Mouse (Mus musculus): ENCODE measurements around the gene Plin3. TPM values are rescaled to one million over a fixed set of nuclear protein-coding genes. Genes with fewer than 3 reads are reported as not detected.

The Plin3 gene
- polyA plus RNA-seq, 1 experiment from 2014 or later = 48.4 TPM

DNA sequence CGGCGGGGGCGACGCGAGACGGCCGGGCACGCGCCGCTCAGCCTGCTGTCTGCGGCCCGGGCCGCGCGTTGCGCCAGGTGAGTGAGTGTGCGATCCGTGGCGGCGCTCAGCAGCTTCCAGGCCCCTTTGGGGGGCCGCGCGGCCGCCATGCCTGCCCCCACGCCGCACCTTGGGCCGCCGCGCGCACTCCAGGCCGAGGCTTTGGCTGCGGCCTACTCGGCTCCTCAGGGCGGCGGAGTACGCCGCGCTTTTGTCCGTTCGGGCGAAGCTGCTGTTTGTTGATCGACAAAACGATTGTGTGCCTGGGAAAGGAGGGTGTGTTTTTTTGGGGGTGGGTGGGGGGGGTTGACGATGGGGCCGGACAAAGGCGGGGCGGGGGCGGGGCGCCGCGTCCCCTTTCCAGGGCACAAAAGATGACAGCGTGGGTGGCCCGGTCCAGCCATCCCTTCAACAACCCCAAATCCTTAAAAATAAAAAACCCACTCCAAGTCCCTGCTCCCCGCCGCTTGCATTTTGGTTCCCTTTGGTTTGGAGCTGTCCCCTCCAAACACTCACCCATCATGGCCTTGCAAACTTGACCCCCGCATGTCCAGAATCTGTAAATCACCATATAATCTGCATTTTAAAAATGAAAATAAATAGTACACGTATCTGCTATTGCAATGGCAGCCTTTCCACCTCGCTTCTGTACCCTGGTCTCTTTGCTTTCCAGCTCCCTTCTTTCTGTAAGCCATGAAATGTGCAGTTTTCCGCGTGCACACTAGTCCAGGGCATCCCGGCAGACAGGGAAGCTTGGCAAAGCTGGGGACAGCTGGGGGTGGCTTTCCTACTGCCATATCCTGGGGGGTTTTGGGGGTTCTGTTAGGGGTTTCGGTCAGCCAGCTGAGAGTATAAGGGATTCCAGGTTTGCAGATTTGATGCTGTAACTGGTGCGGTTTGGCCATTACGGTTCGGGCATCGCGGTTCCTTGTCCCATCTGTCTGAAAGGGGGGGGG, 33.8 kb upstream of the Plin3 start:
- Histone ChIP-seq H3K36me3 (ENCODE audit: control insufficient read depth, insufficient read depth, low read length) (peaks cover 15% of the 10 kb centered on the region), H3K4me3 (ENCODE audit: low read depth, low read length) (peak overlapping the region; percentile 80), H3K4me1 (replicated peaks; ENCODE audit: control insufficient read depth, insufficient read depth, low read length) (peaks cover 35% of the 10 kb centered on the region), H3K9me3 (ENCODE audit: control insufficient read depth, low read length) (no peaks in the 10 kb centered on the region), H3K4me2 (peak overlapping the region; percentile 91), H3K27ac (ENCODE audit: low read depth, low read length) (peak overlapping the region; percentile 88), H3K9ac (ENCODE audit: low read depth, low read length) (peak overlapping the region; percentile 88), H3K27me3 (replicated peaks; ENCODE audit: control insufficient read depth, insufficient read depth, low read length) (no peaks in the 10 kb centered on the region)
- 4% methylated on average over 67 of the region's 67 CpGs for WGBS
- ATAC-seq (replicated peaks; ENCODE audit: low FRiP score) = peak; percentile 35
- no peak for DNase-seq (ENCODE audit: low spot score)

GRCm38 (mm10) chr17:56325450-56326152, 32.9 kb upstream of the Plin3 start, which contains the start of gene Kdm4b:
Gene Kdm4b, plus strand, starts transcription at chr17:56326062.
- Histone ChIP-seq H3K4me2 (peak within 1 kb of the TSS; percentile 91), H3K9ac (ENCODE audit: low read depth, low read length) (peak within 1 kb of the TSS; percentile 88), H3K36me3 (ENCODE audit: control insufficient read depth, insufficient read depth, low read length) (peaks cover 21% of the 10 kb centered on the region), H3K4me3 (ENCODE audit: low read depth, low read length) (peak within 1 kb of the TSS; percentile 80), H3K9me3 (ENCODE audit: control insufficient read depth, low read length) (no peaks in the 10 kb centered on the region), H3K27me3 (replicated peaks; ENCODE audit: control insufficient read depth, insufficient read depth, low read length) (no peaks in the 10 kb centered on the region), H3K4me1 (replicated peaks; ENCODE audit: control insufficient read depth, insufficient read depth, low read length) (peaks cover 35% of the 10 kb centered on the region), H3K27ac (ENCODE audit: low read depth, low read length) (peak within 1 kb of the TSS; percentile 88)
- DNase-seq (ENCODE audit: low spot score) (peak; percentile 99), ATAC-seq (replicated peaks; ENCODE audit: low FRiP score) (peak; percentile 98)
- WGBS = under 1% methylated on average over 57 of the region's 57 CpGs

GRCm38 (mm10) chr17:56324419-56324818, 31.7 kb upstream of the Plin3 start:
- H3K4me1 ChIP-seq (replicated peaks; ENCODE audit: control insufficient read depth, insufficient read depth, low read length) = peaks cover 26% of the 10 kb centered on the region
- 75% methylated on average over 3 of the region's 3 CpGs for WGBS
- no peaks in the 10 kb centered on the region for H3K9me3 ChIP-seq (ENCODE audit: control insufficient read depth, low read length)
- peak overlapping the region; percentile 63 for H3K4me2 ChIP-seq
- 0 out of 2 replicates have a peak overlapping the region, but pooled peaks have one; percentile 11 for H3K4me3 ChIP-seq (ENCODE audit: low read depth, low read length)
- no peaks in the 10 kb centered on the region for H3K27me3 ChIP-seq (replicated peaks; ENCODE audit: control insufficient read depth, insufficient read depth, low read length)
- no peak overlapping the region for H3K9ac ChIP-seq (ENCODE audit: low read depth, low read length)
- no peak for ATAC-seq (replicated peaks; ENCODE audit: low FRiP score)
- peak overlapping the region; percentile 74 for H3K27ac ChIP-seq (ENCODE audit: low read depth, low read length)
- DNase-seq (ENCODE audit: low spot score) = no peak
- H3K36me3 ChIP-seq (ENCODE audit: control insufficient read depth, insufficient read depth, low read length) = peaks cover 32% of the 10 kb centered on the region

DNA sequence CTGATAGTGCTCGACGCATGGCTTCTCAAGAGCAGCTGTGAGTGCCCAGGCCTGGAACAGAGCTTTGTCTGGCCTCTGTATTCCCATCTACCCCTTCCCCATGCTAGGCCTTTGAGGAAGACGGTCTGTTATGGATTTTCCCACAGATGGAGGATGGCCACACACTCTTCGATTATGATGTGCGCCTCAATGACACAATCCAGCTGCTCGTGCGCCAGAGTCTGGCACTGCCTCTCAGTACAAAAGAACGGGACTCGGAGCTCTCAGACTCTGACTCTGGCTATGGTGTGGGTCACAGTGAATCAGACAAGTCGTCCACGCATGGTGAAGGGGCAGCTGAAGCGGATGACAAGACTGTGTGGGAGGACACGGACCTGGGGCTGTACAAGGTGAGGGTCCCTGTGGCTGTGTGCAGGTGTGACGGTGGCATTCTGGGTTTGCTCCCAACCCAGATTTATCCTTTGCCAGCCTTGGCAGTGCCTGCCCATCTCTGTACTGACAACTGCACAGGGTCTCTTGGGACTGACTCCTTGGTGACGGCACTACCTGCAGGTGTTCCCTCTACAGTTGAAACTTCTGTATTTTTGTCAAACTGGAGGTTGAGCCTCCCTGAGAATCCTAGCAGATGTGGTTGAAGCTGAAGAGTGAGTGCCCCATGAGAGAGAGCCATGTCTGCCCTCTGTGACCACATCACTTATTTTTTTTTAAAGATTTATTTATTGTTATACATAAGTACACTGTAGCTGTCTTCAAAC, 16.7 kb upstream of the Plin3 start:
- Histone ChIP-seq H3K27me3 (replicated peaks; ENCODE audit: control insufficient read depth, insufficient read depth, low read length) (no peaks in the 10 kb centered on the region), H3K4me1 (replicated peaks; ENCODE audit: control insufficient read depth, insufficient read depth, low read length) (peaks cover 24% of the 10 kb centered on the region), H3K27ac (ENCODE audit: low read depth, low read length) (no peak overlapping the region), H3K4me3 (ENCODE audit: low read depth, low read length) (no peak overlapping the region), H3K9me3 (ENCODE audit: control insufficient read depth, low read length) (no peaks in the 10 kb centered on the region), H3K9ac (ENCODE audit: low read depth, low read length) (no peak overlapping the region), H3K36me3 (ENCODE audit: control insufficient read depth, insufficient read depth, low read length) (peaks cover 84% of the 10 kb centered on the region), H3K4me2 (no peak overlapping the region)
- no peak for DNase-seq (ENCODE audit: low spot score)
- WGBS = 91% methylated on average over 15 of the region's 15 CpGs
- ATAC-seq (replicated peaks; ENCODE audit: low FRiP score) = no peak

GRCm38 (mm10) chr17:56308088-56308487, 15.4 kb upstream of the Plin3 start:
- WGBS = 81% methylated on average over 6 of the region's 6 CpGs
- no peak overlapping the region for H3K4me2 ChIP-seq
- H3K27me3 ChIP-seq (replicated peaks; ENCODE audit: control insufficient read depth, insufficient read depth, low read length) = no peaks in the 10 kb centered on the region
- H3K4me3 ChIP-seq (ENCODE audit: low read depth, low read length) = no peak overlapping the region
- DNase-seq (ENCODE audit: low spot score) (no peak), ATAC-seq (replicated peaks; ENCODE audit: low FRiP score) (no peak)
- H3K27ac ChIP-seq (ENCODE audit: low read depth, low read length) = no peak overlapping the region
- no peaks in the 10 kb centered on the region for H3K9me3 ChIP-seq (ENCODE audit: control insufficient read depth, low read length)
- H3K4me1 ChIP-seq (replicated peaks; ENCODE audit: control insufficient read depth, insufficient read depth, low read length) = peaks cover 24% of the 10 kb centered on the region
- no peak overlapping the region for H3K9ac ChIP-seq (ENCODE audit: low read depth, low read length)
- peaks cover 75% of the 10 kb centered on the region for H3K36me3 ChIP-seq (ENCODE audit: control insufficient read depth, insufficient read depth, low read length)

DNA sequence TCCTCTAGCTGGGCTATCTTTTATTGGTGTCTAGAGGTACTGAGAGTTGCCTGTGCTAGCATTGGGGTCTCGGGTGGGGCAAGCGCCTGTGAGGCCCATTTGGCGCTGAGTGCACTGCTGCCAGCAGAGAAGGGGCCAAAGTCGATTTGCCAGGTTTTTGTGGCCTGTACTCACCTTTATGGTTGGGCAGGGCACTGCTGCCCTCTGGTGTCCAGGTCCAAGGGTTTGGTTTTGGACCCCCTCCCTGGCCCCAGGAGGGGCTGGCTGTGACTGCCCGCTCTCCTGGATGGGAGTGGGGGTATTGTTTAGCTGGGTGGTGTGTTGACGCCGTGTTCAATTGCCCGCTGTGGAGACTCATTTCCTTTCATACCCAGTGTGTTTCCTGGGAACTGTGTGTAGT, 13.2 kb upstream of the Plin3 start:
- Histone ChIP-seq H3K36me3 (ENCODE audit: control insufficient read depth, insufficient read depth, low read length) (peaks cover 55% of the 10 kb centered on the region), H3K9ac (ENCODE audit: low read depth, low read length) (peak overlapping the region; percentile 98), H3K4me3 (ENCODE audit: low read depth, low read length) (peak overlapping the region; percentile 90), H3K4me2 (peak overlapping the region; percentile 92), H3K27ac (ENCODE audit: low read depth, low read length) (no peak overlapping the region), H3K4me1 (replicated peaks; ENCODE audit: control insufficient read depth, insufficient read depth, low read length) (peaks cover 35% of the 10 kb centered on the region), H3K9me3 (ENCODE audit: control insufficient read depth, low read length) (no peaks in the 10 kb centered on the region), H3K27me3 (replicated peaks; ENCODE audit: control insufficient read depth, insufficient read depth, low read length) (no peaks in the 10 kb centered on the region)
- WGBS = 74% methylated on average over 8 of the region's 8 CpGs
- ATAC-seq (replicated peaks; ENCODE audit: low FRiP score) (no peak), DNase-seq (ENCODE audit: low spot score) (no peak)

DNA sequence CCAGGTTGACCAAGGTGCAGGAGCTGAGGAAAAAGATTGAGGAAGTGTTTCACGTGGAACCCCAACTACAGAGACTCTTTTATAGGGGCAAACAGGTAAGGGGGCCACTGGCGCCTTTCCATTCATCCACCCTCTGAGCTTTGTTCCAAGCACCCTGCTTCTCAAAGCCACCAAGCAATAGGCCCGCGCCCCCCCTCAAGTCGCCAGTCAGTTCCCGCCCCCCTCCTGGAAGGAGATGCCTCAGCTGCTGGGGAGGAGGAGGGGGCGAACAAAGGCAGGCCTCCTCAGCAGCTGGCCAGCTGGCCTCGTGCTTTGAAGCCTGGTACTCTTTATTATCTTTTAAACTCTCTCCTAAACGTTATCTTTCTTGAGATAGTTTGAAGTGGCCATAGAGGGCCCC, 12.5 kb upstream of the Plin3 start:
- Histone ChIP-seq H3K9me3 (ENCODE audit: control insufficient read depth, low read length) (no peaks in the 10 kb centered on the region), H3K36me3 (ENCODE audit: control insufficient read depth, insufficient read depth, low read length) (peaks cover 48% of the 10 kb centered on the region), H3K27ac (ENCODE audit: low read depth, low read length) (peak overlapping the region; percentile 76; the same call in 1 of the 2 replicates), H3K4me1 (replicated peaks; ENCODE audit: control insufficient read depth, insufficient read depth, low read length) (peaks cover 35% of the 10 kb centered on the region), H3K4me3 (ENCODE audit: low read depth, low read length) (peak overlapping the region; percentile 90), H3K4me2 (peak overlapping the region; percentile 92), H3K9ac (ENCODE audit: low read depth, low read length) (peak overlapping the region; percentile 98), H3K27me3 (replicated peaks; ENCODE audit: control insufficient read depth, insufficient read depth, low read length) (no peaks in the 10 kb centered on the region)
- WGBS = 43% methylated on average over 9 of the region's 9 CpGs
- DNase-seq (ENCODE audit: low spot score) (no peak), ATAC-seq (replicated peaks; ENCODE audit: low FRiP score) (no peak)

GRCm38 (mm10) chr17:56304718-56305117, 12.0 kb upstream of the Plin3 start:
- peaks cover 44% of the 10 kb centered on the region for H3K36me3 ChIP-seq (ENCODE audit: control insufficient read depth, insufficient read depth, low read length)
- ATAC-seq (replicated peaks; ENCODE audit: low FRiP score) (no peak), DNase-seq (ENCODE audit: low spot score) (no peak)
- no peaks in the 10 kb centered on the region for H3K27me3 ChIP-seq (replicated peaks; ENCODE audit: control insufficient read depth, insufficient read depth, low read length)
- H3K4me3 ChIP-seq (ENCODE audit: low read depth, low read length) = peak overlapping the region; percentile 90
- 19% methylated on average over 11 of the region's 11 CpGs for WGBS
- H3K4me2 ChIP-seq = peak overlapping the region; percentile 92
- H3K9ac ChIP-seq (ENCODE audit: low read depth, low read length) = peak overlapping the region; percentile 98
- H3K4me1 ChIP-seq (replicated peaks; ENCODE audit: control insufficient read depth, insufficient read depth, low read length) = peaks cover 35% of the 10 kb centered on the region
- H3K27ac ChIP-seq (ENCODE audit: low read depth, low read length) = peak overlapping the region; percentile 76
- no peaks in the 10 kb centered on the region for H3K9me3 ChIP-seq (ENCODE audit: control insufficient read depth, low read length)
